Mouse (Mus musculus) MN1 (cell line): ENCODE data around the gene Atp5k.

Experiments used
- DNase-seq: peaks from one replicate; pipeline ENCODE4 v3.0.0-alpha.2; 2016; ENCODE audit warnings: low spot score

The Atp5k gene

GRCm38 (mm10) chr5:108427186-108427585 is 7.1 kb downstream of the Atp5k start:
- peak; percentile 66 for DNase-seq

DNA sequence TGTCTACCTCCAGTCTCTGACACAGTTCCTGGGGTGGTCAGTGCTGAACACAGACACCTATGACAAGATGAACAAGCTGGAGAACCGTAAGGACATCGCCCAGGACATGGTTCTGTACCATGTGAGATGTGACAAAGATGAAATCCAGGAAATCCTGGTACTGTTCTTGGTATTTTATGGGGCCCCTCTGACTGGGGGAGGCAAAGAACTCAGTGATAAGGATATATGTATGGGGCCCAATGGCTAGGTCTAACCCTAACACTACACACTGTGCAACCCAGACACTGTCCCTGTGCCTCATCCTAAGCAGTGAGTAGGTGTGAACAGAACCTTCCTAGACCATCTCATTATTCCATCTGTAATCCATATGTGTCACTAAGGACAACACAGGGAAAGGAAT is 10.8 kb downstream of the Atp5k start:
- DNase-seq, result no peak

- no peak for DNase-seq
Observed at GRCm38 (mm10) chr5:108422741-108423140, 11.5 kb downstream of the Atp5k start.

DNA sequence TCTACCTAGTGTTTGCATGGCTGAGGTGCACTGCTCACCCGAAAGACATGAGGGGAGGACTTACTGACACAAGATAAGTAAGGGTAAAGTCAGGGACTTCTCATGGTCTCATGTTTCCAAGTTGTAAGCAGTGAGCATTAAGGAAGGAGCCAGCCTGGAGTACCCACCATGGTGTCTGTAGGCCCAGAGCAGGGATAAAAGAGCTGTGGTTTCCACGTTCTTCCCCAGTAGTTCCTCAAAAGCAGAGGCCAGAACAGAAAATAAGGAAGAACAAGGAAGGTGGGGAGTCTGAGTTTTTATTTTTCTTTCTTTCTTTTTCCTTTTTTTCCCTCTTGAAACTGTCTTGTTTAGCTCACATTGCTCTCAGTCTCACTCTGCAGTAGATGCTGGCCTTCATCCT is 19.5 kb downstream of the Atp5k start:
- DNase-seq, result no peak

GRCm38 (mm10) chr5:108406977-108407376 is 27.3 kb downstream of the Atp5k start:
- no peak for DNase-seq

DNA sequence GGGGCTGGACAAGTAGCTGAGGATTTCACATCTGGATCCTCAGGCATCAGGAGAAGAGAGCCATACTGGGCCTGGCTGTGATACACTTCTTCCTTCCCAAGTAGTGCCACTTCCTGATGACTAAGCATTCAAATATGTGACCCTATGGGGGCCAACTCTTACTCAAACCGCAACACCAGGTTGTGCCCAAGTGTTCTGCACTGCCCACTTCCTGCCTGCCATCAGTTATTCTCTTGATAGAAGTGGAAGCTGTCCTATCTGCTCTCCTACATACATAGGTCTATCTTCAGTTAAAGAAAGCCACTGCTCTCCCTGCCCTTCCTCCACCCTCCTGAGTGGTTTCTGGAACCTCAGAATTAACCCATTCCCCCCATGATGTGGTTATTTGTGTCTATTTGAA is 28.8 kb downstream of the Atp5k start:
- no peak for DNase-seq

DNA sequence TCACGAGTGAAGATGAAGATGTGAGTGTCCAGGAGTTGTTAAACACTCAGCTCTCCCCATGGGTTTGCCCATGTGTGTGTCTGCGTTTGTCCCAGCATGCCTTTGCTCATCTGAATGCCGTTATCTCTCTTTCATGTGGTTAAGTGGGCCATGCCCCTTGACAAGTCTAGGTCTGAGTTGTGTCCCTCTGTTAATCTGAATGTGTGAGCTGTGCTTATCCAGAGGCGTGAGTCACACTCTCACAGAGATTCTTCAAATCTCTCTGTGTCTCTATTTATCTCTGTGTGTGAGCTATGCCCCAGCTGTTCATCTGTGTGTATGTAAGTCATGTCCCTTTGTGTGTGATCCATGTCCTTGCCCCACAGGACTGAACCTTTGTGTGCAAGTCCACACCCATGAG is 30.8 kb downstream of the Atp5k start:
- no peak for DNase-seq

DNA sequence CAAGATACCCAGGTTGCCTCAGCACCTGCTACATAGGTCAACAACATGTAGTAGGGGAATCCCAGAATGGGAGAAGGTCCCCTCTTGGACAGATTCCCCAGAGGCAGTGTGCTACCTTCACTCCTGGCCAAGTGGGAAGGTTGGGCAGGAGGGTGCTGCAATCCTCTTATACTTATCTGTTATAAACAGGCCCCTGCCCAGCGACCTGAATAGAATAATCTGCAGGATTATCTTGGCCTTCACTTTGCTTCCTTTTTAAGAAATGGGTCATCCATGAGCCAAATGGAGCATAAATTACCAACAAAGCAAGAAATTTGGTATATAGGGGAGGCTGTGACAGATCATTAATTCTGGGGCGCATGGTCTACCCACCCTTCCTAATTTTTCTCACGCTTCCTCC is 44.5 kb downstream of the Atp5k start:
- DNase-seq, result no peak

DNA sequence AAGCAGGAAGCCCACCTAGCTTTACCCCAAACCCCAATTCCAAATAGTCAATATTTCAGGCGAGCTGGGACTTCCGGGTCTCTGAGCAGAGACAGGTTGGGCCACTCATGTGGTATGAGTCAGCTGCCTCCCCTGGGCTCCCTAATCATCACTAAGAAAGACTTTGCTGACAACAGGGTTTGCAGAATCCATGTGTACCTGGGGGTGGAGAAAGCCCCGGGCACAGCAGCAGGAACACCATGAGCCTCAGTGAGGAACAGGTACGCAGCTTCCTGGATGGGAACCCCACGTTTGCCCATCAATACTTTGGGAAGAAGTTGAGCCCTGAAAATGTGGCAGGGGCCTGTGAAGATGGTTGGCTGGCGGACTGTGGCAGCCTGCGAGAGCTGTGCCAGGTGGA is 46.0 kb downstream of the Atp5k start, which contains the start of gene Pde6b:
Pde6b (plus strand) TSS at position 191 of the 400 bp plus-strand sequence.
- no peak for DNase-seq

DNA sequence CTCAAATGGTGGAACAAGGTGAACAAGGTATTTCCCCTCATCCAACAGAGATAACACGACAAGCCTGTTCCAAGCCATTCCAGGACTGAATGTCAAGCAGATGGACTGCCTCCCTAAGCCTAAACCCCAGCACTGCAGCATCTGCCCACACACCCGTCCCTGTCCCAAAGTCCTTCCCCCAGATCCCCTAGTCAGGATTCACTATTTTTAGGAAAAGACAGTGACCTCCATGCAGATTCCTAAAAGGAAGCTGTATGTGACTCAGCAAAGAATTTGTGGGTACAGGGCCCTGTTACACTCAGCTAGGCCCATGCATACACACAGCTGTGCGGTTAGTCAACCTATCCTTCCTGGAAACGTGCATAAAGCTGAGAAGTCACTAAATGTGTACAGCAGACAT is 47.8 kb downstream of the Atp5k start:
- DNase-seq, result no peak

- DNase-seq, result no peak
Observed at GRCm38 (mm10) chr5:108385632-108386031, 48.6 kb downstream of the Atp5k start.
